Mouse (Mus musculus) left cerebral cortex, postnatal 25 days (tissue): ENCODE results near the gene Cmip. TPM values are rescaled to one million over a fixed set of nuclear protein-coding genes. Genes with fewer than 3 reads are reported as not detected.

Source experiments
- DNase-seq, 2 experiments: peaks; one replicate each; pipeline ENCODE4 v3.0.0; 2022; ENCODE audit warnings: low spot score in 2 of 2, mixed read lengths in 1 of 2
- intact Hi-C: fragments of 180-260 bp; cut with DNase I; formaldehyde crosslinking; loops from one replicate; pipeline ENCODE4 v1.15.1; 2025
- total RNA-seq, 2 experiments: library from RNA; stranded (reverse); gene quantifications; 2 replicates each; pipeline ENCODE4 v1.2.3; 2021

The Cmip gene
- total RNA-seq, 2 experiments from 2014 or later: 325 to 362 TPM

DNA sequence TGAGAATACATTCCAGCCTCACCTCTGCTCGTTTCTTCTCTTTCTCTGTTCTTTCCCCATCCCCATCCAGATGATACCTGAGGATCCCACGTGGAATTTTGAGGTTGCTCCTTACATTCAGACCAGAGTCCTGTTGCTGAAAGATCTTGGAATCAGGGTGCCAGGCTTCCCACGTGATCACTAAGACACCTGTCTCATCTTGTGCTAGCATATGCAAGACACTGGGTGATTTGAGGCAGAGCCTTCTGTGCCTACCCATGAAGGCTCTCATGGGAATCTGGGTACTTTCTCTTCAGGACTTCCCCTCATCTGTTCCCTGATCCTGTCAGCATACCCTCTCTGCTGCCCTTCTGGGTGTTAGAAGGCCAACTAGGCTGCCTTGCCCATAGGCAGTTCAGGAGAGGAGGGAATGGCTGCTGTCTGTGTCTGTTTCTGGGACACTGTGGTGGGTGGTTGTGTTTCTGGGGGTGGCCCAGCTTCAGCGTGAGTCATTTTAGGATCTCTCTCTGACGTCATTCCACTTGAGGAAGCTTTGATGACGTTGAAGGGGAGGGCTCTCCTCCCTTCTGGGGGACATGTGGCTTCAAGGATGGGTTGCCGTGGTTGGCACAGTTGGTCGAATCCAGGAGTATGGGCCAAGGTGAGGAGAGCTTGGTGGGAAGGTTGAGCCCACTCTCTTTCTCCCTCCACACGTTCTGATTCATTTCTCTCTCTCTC is 28.1 kb downstream of the Cmip start:
- intact Hi-C loops: no loop called here
- peak in 1 of 2 experiments; percentile 81 for DNase-seq

DNA sequence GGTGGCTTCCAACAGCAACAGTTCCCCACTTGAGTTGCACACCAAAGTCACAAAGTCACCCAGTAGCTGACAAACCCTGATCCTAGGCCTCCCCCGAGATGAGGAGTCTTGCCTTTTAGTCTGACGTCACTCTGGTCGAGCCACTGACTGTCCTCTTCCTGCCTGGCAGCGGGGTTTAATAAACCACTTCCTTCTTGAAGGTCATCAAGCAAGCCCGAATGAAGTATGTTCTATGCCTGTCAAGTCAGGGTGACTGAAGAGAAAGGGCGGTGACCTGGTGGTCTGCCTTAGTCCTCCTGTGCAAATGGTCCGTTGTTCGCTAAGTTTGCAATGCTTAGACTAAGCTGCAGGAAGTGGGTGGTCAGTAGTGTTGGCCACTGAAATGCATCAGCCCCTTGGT is 31.1 kb downstream of the Cmip start:
- intact Hi-C loops: loop anchor here (2.0 kb wide), 1 partner anchor 29 kb away; no protein-coding TSS in a partner anchor
- no peak for DNase-seq

DNA sequence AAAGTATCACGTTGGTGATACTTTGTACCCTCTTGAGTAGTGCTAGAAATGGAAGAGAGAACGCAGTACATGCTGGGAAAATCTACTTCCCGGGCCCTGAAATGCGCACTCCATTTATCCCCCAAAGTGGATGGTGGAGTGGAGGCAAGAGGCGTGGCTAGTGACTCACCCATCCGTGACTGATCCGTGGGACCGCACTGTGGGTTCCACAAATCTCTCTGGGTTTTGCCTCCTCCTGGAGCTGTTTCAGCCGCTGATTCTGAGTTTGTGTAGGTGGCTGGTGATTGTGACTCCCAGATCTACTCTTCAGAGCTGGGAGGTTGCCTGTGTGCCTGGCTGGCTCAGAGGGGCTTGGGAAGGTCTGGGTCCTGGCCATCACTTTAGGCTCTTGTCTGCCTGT is 32.2 kb downstream of the Cmip start:
- intact Hi-C loops: no loop called here
- peak; percentile 52 to 93 for DNase-seq

DNA sequence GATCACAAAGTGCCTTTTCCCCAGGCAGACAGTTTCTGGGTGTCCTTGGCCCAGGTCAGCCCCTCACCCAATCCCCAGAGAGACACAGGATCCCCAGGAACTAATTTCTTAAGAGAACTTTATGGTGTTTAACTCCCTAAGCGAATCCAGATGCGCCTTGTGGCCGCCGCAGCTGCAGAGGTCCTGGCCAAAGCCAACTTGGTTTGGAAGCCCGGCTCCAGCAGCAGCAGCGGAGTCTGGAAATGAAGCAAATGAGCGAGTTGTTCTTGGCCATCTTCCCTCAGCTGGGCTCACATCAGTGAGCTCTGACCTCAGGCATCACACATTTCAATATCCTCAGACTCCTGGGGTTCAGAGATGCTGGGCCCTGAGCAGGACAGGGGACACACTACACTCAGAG is 33.6 kb downstream of the Cmip start:
- intact Hi-C loops: no loop called here
- DNase-seq: no peak

DNA sequence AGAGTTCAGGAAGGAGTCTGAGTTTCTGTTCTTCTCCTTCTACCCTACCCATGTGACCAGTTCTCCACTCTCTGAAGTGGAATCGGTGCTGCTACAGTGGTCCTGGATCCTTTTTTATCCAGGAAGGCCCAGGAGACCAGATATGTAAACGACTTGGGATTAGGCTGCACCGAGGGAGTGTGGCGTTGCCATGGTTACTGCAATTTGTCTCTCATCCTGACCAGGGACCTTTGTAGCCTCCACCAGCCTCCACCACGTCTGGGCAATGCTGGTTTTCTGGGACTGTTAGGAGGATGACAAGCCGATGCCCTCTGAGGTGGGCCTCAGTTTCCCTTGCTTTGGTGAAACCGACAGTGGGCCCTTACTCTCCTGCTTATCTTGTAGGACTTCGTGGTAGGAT is 35.4 kb downstream of the Cmip start:
- DNase-seq: peak in 1 of 2 experiments; percentile 35
- intact Hi-C loops: no loop called here

DNA sequence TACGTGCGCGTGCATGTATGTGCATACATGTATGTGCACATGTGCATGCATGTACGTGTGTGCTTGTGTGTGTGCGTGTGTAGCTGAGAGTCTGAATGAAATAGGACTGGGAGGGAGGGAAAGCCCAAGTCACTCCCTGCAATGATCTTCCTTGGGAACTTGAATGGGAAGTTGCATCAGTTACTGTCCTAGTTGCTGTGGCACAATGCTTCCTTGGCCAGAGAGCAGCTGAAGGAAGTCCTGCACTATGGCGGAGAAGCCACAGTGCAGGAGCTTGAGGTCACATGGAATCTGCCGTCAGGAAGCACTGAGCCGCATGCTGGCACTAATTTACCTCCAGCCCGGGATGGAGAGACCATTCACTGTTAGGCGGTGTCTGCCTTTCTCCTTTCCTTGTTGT is 37.9 kb downstream of the Cmip start:
- no peak for DNase-seq
- intact Hi-C loops: no loop called here

DNA sequence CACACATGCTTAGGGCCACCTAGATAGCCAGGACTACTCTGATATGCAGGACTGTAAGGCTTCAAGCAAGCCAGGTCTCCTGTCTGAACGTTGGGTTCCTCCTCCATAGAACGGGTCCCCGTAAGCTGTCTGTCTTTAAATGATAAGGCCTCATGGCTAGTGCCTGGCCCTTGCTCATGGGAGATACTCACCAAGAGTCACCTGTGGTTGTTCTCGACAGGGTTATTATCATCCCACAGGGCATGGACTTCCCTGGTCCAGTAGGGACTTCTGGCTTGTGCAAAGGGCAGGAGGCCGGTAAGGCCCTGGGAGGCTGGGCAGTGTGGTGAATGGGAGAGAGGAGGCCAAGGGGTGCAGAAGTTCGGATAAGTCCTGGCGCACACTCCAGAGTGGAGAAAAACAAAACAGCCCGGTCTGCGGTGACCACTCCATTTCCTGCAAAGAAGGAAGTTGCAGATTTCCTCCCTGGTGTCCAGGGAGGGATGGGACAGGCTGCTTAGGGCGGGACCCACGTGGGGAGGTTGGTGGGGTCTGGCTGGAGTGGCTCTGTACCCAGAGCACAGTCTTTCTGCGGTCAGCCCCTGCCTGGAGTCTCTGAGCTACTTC is 41.2 kb downstream of the Cmip start:
- DNase-seq: no peak
- intact Hi-C loops: no loop called here

DNA sequence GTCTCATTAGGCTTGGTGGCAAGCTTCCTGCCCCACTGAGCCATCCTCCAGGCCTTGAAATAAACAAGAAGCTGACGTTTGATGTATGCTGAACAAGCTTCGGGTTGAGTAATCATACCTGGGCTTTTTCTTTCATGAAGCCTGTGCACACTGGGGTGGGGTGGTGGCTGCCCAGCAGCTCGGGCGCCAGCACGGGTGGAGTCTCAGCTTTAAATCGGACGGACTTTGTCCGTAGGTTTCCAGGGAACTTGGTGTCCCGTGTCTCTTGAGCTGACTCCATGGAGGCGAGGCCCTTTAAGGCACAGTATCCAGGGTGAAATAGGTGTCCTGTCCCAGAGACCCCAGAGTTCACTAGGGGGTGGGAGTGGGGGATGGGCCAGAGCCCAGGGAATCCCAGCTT is 42.3 kb downstream of the Cmip start:
- intact Hi-C loops: no loop called here
- no peak for DNase-seq

DNA sequence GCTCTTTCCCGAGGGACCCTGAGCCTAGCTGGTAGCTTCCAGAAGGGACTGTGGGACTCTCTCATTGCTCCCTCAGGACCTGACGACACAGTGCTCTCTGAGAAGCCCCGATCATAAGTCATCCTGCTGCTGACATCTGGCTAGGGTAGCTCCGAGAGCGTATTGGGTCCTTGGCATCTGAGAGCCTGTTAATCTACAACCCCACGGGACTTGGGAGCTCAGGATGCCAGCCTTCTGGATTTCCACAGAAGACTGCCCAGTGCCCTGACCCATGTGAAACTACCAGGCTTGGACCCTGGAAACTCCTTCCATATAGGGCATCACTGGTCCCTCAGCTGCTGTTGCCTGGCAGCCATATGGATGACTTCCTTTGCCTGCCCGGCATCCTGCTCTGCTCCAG is 43.3 kb downstream of the Cmip start:
- intact Hi-C loops: no loop called here
- DNase-seq: no peak

DNA sequence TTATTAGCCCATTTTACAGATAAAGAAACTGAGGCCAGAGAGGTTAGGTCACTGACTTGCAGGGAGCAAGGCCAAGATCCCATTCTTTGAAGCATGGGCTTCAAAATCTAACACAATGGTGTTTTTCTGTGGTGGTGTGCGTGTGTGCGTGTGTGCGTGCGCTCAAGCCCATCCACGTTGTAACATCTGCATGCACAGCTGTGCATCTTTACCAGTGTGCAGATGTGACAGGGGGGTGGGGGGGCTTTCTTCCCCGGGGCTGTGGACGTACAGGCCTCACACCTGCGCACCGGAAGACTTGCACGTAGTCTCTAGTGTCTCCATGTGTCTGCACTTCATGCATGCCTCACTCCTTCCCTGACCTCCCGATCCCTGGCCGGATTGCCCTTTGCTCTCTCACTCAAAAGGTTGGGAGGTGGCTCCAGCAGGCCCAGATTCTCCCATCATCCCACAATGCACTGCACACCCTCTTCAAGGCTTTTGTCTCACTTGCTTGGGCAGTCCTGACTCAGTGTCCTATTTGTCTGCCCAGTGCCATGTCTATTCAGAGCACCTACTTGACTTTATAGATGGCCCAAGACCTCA is 44.7 kb downstream of the Cmip start:
- intact Hi-C loops: no loop called here
- no peak for DNase-seq

DNA sequence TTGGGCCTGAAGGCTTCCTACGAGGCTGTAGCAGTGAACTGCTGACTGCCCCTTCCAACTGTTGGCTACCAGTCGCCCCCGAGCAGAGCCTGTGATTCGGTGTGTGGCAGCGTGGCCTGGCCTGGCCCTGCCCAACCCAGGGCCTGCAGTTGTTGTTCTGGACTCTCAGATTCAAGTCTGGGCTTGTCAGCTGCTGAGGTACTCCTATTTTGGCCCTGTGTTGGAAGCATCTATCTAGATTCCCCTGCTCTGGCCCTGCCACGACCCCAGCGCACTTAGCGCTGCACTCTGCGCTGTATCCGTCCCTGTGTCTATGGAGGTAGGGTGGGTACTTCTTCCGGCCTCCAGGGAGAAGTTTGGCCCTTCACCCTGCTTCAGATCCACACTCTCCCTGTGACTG is 45.2 kb downstream of the Cmip start:
- intact Hi-C loops: no loop called here
- DNase-seq: no peak

DNA sequence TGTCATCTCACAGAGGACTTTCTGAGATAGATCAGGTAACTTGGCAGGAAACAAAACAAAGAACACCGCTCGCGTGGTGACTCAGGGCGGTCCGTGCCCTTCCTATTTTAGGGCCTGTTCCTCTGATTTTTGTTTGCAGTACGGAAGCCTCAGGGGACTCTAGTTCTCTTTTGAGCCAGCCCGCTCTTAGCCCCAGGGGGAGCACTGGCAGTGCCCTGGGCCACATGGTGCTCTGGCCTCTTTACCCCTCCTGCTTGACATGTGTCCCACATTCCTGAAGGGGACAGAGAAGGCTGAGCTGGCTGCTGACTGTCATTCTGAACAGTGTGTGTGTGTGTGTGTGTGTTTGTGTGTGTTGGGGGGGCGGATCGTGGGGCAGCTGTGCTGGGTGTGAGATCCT is 46.8 kb downstream of the Cmip start:
- intact Hi-C loops: no loop called here
- no peak for DNase-seq

DNA sequence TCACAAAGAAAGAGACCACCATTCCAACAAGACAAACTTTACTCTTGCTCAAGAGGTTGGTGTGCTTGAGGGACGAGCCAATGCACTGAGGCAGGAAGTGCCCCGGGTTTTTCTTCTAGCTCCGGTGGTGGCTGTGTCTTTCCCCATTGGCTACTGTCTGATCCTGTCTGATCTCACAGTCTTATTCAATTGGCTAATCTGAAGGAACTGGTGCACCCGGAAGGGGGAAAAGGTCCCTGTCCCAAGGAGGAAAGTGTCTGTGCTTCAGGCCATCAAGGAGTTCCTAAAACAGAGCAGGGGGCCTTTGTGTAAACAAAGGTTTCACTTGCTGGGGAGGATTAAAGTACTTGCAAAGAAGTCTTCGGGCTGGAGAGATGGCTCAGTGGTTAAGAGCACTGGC is 48.5 kb downstream of the Cmip start:
- no peak for DNase-seq
- intact Hi-C loops: no loop called here

DNA sequence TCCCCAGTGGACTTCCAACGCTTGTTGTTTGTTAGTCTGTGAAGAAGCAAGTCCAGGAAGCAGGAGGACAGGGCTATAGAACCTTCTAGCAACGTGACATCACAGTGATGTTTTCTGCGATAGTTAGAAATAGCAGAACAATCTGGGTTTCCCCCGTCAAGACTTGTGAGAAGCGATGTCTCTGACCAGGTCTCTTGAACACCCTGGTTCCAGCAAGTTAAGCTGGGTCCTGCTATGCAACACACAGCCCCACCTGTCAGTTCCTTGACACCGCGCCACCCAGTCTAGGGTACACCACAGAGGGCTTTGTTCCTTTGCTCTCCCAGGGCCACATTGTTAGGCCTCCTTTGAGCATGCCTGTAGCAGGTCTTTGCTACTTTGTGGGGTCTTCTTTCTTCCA is 49.9 kb downstream of the Cmip start:
- DNase-seq: no peak
- intact Hi-C loops: no loop called here

DNA sequence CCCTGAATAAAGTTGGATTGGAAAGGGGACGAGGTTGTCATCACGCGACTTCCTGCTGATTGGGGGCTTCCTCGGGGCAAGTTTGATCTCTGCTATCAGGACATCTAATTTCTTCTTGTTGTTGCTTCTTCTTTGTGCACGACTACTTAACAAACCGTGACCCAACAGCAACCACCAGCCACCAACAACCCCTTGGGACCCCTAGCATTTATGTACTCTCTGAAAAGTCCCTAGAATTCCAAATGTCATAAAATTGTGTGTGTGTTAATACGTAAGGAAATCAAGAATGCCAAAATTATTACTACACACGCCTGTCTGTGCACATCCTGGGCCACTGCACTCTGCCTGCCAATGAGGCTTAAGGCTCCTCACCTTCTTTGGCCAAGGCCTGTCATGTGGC is 50.4 kb downstream of the Cmip start:
- no peak for DNase-seq
- intact Hi-C loops: no loop called here

DNA sequence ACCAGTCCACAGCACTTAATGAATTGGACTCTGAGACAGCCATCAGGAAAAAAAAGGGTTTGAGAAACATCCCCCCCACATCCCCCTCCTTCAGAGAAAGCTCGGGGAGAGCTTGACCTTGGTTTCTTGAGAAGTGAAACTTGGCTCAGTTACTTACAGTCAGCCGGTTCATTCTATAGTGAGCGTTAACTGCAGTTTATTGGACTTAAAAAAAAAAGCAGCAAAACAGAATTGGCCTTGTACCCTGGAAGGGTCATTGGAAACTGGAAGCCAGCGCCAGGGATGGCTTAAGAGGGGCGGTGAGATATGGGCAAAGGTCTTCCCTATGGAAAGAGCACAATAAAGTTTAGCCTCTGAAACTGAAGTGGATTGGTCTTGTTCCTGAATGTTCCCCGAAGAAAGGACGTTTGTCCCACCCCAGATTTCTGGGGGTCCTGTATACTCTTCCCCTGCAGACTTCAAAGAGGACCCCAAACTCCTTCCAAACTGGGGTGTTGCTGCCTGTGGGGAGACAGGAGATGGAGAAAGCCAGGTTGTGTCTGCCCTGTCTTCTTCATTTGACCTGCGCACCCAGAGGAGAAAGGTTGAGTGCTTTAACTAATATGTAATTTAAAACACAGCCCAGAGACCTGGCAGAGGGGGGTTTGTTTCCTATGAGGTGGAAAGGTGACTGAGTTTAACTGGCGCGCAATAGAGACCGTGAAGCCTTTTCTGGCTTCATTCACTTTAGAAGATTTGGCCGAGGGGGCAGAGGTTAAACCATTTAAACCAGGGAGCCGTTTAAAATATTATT is 51.6 kb downstream of the Cmip start:
- no peak for DNase-seq
- intact Hi-C loops: no loop called here

DNA sequence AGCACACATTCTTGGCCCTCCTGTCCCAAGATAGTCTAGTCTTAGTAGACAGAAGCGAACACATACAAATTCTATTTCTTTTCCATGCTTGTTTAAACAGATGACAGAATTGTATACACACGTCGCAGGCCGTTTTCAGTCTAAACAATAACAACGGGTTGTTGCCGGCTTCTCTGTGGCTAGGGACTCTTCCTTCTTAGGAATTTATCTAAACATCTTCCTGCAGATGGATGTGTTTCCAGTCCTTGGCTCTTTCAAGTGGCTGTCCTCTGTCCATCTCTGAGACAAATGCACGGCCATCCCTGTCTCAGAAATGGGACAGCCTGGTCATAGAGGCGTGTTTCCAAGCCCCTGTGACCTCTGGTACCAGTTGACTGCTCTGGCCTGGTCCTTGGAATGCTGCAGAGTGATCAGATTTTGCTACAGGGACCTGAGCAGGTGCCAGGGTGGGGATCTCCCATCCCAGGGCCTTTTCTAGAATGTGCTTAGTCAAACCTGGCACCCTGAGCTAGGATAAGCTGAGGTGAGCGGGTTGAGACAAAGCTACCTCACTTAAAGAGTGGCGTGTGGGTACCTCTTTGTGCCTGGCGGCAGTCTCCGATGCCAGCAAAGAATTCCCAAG is 52.9 kb downstream of the Cmip start:
- no peak for DNase-seq
- intact Hi-C loops: no loop called here

DNA sequence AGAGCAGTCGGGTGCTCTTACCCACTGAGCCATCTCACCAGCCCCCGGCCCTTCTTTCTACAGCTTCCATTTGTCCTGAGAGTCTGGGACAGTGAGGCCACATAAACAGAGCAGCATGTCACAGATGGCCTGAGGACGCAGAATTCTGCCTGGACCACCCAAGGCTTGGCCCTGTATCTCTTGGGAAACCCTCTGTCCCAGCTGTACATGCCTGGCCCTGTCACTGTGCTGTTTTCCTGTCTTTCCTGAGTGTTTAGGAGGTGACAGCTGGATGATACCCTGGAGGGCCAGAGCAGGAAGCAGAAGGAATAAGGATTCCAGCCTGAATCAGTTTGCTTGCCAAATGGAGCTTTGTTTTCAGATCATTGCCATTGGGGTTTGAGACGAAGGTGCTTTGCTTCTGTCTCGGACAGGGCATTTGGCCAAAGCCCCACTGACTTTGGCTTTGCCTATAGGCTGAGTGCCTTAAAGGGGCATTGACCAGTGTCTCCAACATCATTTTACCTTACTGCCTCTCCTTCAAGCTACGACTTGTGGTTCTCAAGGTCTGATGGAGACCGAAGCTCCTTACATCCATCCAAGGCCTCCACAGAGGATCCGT is 54.2 kb downstream of the Cmip start:
- intact Hi-C loops: no loop called here
- no peak for DNase-seq

DNA sequence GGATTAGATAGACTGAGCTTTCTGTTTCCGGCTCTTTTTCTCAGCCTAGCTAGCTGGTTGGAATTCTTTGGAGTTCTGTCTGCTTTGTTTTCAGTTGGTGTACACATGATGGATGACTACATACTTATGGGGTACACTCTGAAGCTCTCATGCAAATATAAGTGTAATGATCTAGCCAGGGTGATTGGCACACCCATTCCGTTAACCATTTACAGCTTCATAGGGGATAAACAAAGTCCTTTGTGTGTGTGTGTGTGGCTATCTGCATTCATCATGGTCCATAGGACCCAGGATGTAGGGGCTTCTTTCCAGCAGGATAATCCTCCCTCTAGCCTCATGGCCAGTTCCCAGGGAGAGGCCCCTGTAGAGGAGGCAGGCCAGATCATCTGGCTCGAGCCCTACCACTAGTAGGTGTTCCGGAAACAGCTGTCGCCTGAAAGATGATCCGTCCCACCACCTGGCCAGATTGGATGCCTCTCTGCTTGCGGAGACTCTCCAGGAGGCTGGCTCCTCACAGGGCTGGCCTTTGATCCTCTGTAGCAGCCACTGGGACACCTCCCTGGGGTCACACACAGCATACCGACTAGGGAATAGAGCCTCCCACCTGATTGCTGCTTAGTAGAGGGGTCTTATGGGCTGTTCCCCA is 57.6 kb downstream of the Cmip start:
- DNase-seq: no peak
- intact Hi-C loops: no loop called here
